Mouse (Mus musculus): ENCODE measurements at regions not wholly inside any gene's neighbourhood (a gene's known extent, or its start where the extent isn't known, plus 50 kb on each side); places are given as distances from the start of the nearest gene placed in this dataset.

GRCm38 (mm10) chr19:54603345-54603744, 523.7 kb downstream of the Gpam start:
- no peak for TF ChIP-seq CTCF (IDR thresholded peaks at IDR 0.05 in 2 of 3, conservative IDR thresholded peaks at IDR 0.05 in 1 of 3; ENCODE audit: control insufficient read depth in 1 of 3, insufficient read depth in 1 of 3, low read depth in 2 of 3, low read length in 3 of 3, poor library complexity in 1 of 3, severe bottlenecking in 1 of 3)
- TF ChIP-seq MAX (IDR thresholded peaks at IDR 0.05; ENCODE audit: low read length), result no peak
- TF ChIP-seq HCFC1 (IDR thresholded peaks at IDR 0.05; ENCODE audit: low read depth, low read length), result no peak

Data from MEL (cell line).